In genomic region chr10:128336195-128336594, GRCm38 (mm10) we compare ENCODE assay signal across 15 mouse cellular contexts. TPM values are rescaled to one million over a fixed set of nuclear protein-coding genes. Genes with fewer than 3 reads are reported as not detected.
DNase-seq lines count a peak whose midpoint lies in the region; ATAC-seq and TF ChIP-seq lines count a peak whose summit lies in the region.
"Had no signal": no experiment of that assay in that cellular context is flagged by ENCODE, and none has a peak within 500 bp of the region (broad histone marks: within the 10 kb centered on the region; RNA-seq: fewer than 3 reads in every experiment).

No protein-coding gene starts in this region.

- 99% methylated on average over 3 of the region's 3 CpGs for WGBS in cerebellum, adult 2 months
- WGBS in heart, embryonic 16.5 days = 85% methylated on average over 3 of the region's 3 CpGs
- 90% methylated on average over 3 of the region's 3 CpGs for WGBS in midbrain, embryonic 11.5 days
- WGBS in midbrain, embryonic 15.5 days = 94% methylated on average over 3 of the region's 3 CpGs

- TF ChIP-seq CTCF in cerebellum, adult 2 months (IDR thresholded peaks at IDR 0.05; ENCODE audit: borderline replicate concordance, insufficient read depth, low read depth, low read length) = no peak

- H3ac ChIP-seq in myocyte (ENCODE audit: control insufficient read depth, insufficient read length) = no peak overlapping the region

- H3K79me2 ChIP-seq in myocyte (ENCODE audit: control insufficient read depth, insufficient read depth) = peaks cover 34% of the 10 kb centered on the region

- no peak for TF ChIP-seq POLR2A in cerebellum, adult 2 months (IDR thresholded peaks at IDR 0.05; ENCODE audit: borderline replicate concordance, insufficient read depth, low read length)
- no peak for TF ChIP-seq POLR2A in myocyte (IDR thresholded peaks at IDR 0.05; ENCODE audit: insufficient read length, low read depth)

- intact Hi-C loops in heart, postnatal 25 days (cut with DNase I) = loop anchor here (5.0 kb wide), 1 partner anchor 121 kb away; the partner anchor contains the start of gene Smarcc2

- no peak for ATAC-seq in heart, embryonic 16.5 days (replicated peaks; ENCODE audit: extremely low read depth, insufficient read depth, low FRiP score)
- no peak for ATAC-seq in midbrain, embryonic 11.5 days (ENCODE audit: low FRiP score)
- ATAC-seq in midbrain, embryonic 15.5 days (replicated peaks) = no peak
- ATAC-seq: forebrain, postnatal 0 days had no signal

- no peak overlapping the region for H3K4me2 ChIP-seq in heart, embryonic 16.5 days (ENCODE audit: low read depth, low read length)
- no peak overlapping the region for H3K4me2 ChIP-seq in midbrain, embryonic 11.5 days
- H3K4me2 ChIP-seq in midbrain, embryonic 15.5 days = no peak overlapping the region
- no peak overlapping the region for H3K4me2 ChIP-seq in myocyte (ENCODE audit: low read depth)

- H3K4me1 ChIP-seq in cerebellum, adult 2 months (ENCODE audit: control insufficient read depth, insufficient read depth, low read length) = peaks cover 3% of the 10 kb centered on the region; the same call in 1 of the 2 replicates
- H3K4me1 ChIP-seq in heart, embryonic 16.5 days (ENCODE audit: control insufficient read depth, insufficient read depth, low read length) = peaks cover 31% of the 10 kb centered on the region
- H3K4me1 ChIP-seq in midbrain, embryonic 11.5 days (ENCODE audit: control insufficient read depth, insufficient read depth, low read length) = peaks cover 14% of the 10 kb centered on the region
- H3K4me1 ChIP-seq in midbrain, embryonic 15.5 days = peaks cover 30% of the 10 kb centered on the region

- DNase-seq in cerebellum, adult 9-10 months = peak; percentile 41
- DNase-seq in cerebellum, adult 2 months = no peak
- no peak for DNase-seq in heart, postnatal 25 days (ENCODE audit: low spot score)
- DNase-seq in midbrain, embryonic 11.5 days (ENCODE audit: low spot score, missing footprints) = peak; percentile 44
- DNase-seq in testis, postnatal 10 days (ENCODE audit: low spot score) = no peak

- H3K9me3 ChIP-seq in heart, embryonic 16.5 days (replicated peaks; ENCODE audit: control insufficient read depth, low read length) = no peaks in the 10 kb centered on the region
- no peaks in the 10 kb centered on the region for H3K9me3 ChIP-seq in midbrain, embryonic 11.5 days (ENCODE audit: control insufficient read depth, low read length)
- no peaks in the 10 kb centered on the region for H3K9me3 ChIP-seq in midbrain, embryonic 15.5 days
- H3K9me3 ChIP-seq: hindbrain, embryonic 15.5 days; limb, embryonic 13.5 days; midbrain, embryonic 12.5 days had no signal

- no peaks in the 10 kb centered on the region for H3K27me3 ChIP-seq in cerebellum, adult 2 months (ENCODE audit: control insufficient read depth, insufficient read depth, low read length)
- H3K27me3 ChIP-seq in heart, embryonic 16.5 days (ENCODE audit: control insufficient read depth, insufficient read depth, low read length) = no peaks in the 10 kb centered on the region
- no peaks in the 10 kb centered on the region for H3K27me3 ChIP-seq in midbrain, embryonic 11.5 days (ENCODE audit: control insufficient read depth, insufficient read depth, low read length)
- no peaks in the 10 kb centered on the region for H3K27me3 ChIP-seq in midbrain, embryonic 15.5 days (replicated peaks)
- no peaks in the 10 kb centered on the region for H3K27me3 ChIP-seq in myocyte (ENCODE audit: control insufficient read depth, insufficient read depth, insufficient read length)
- H3K27me3 ChIP-seq: hindbrain, embryonic 15.5 days; limb, embryonic 13.5 days; midbrain, embryonic 12.5 days had no signal

- H3K27ac ChIP-seq in cerebellum, adult 2 months (ENCODE audit: insufficient read depth, low read length) = no peak overlapping the region
- H3K27ac ChIP-seq in heart, embryonic 16.5 days (ENCODE audit: low read length) = peak overlapping the region; percentile 94
- no peak overlapping the region for H3K27ac ChIP-seq in midbrain, embryonic 11.5 days (ENCODE audit: low read depth, low read length)
- no peak overlapping the region for H3K27ac ChIP-seq in midbrain, embryonic 15.5 days
- H3K27ac ChIP-seq: midbrain, embryonic 12.5 days had no signal

- H3K9ac ChIP-seq in heart, embryonic 16.5 days (ENCODE audit: low read length) = peak overlapping the region; percentile 42; the same call in 1 of the 2 replicates
- no peak overlapping the region for H3K9ac ChIP-seq in midbrain, embryonic 11.5 days (ENCODE audit: low read length)
- H3K9ac ChIP-seq in midbrain, embryonic 15.5 days = no peak overlapping the region
- H3K9ac ChIP-seq: forebrain, postnatal 0 days had no signal

- H3K36me3 ChIP-seq in heart, embryonic 16.5 days (ENCODE audit: control insufficient read depth, insufficient read depth) = no peaks in the 10 kb centered on the region
- no peaks in the 10 kb centered on the region for H3K36me3 ChIP-seq in midbrain, embryonic 11.5 days (ENCODE audit: control insufficient read depth, insufficient read depth, low read length)
- H3K36me3 ChIP-seq in midbrain, embryonic 15.5 days (replicated peaks) = no peaks in the 10 kb centered on the region
- no peaks in the 10 kb centered on the region for H3K36me3 ChIP-seq in myocyte (ENCODE audit: control insufficient read depth, insufficient read depth)
- H3K36me3 ChIP-seq: hindbrain, embryonic 15.5 days had no signal

- H3K4me3 ChIP-seq in cerebellum, adult 2 months (replicated peaks; ENCODE audit: insufficient read depth, low read depth, low read length) = no peak overlapping the region
- no peak overlapping the region for H3K4me3 ChIP-seq in heart, embryonic 16.5 days (ENCODE audit: low read length)
- no peak overlapping the region for H3K4me3 ChIP-seq in midbrain, embryonic 11.5 days (ENCODE audit: low read depth, low read length)
- no peak overlapping the region for H3K4me3 ChIP-seq in midbrain, embryonic 15.5 days
- peak overlapping the region; percentile 80 for H3K4me3 ChIP-seq in myocyte

TF ChIP-seq in myocyte, 11 proteins besides CTCF, POLR2A, EP300 and RAD21:
- TF ChIP-seq E2F4 (IDR thresholded peaks at IDR 0.05; ENCODE audit: insufficient read depth) (no peak), REST (IDR thresholded peaks at IDR 0.05; ENCODE audit: insufficient read depth, insufficient read length) (no peak), CEBPB (IDR thresholded peaks at IDR 0.05; ENCODE audit: insufficient read depth, poor library complexity, severe bottlenecking) (no peak), USF1 (IDR thresholded peaks at IDR 0.05; ENCODE audit: low read depth) (no peak), SRF (IDR thresholded peaks at IDR 0.05; ENCODE audit: control insufficient read depth, insufficient read length, low read depth) (no peak), TCF3 (IDR thresholded peaks at IDR 0.05; ENCODE audit: insufficient read length, low read depth) (no peak), POLR2AphosphoS2 (IDR thresholded peaks at IDR 0.05; ENCODE audit: insufficient read length, low read depth) (no peak), MYOG (IDR thresholded peaks at IDR 0.05; ENCODE audit: control insufficient read depth in 1 of 3, insufficient read depth in 1 of 3, insufficient read length in 2 of 3, low read depth in 2 of 3) (no peak), MYOD1 (IDR thresholded peaks at IDR 0.05; ENCODE audit: control insufficient read depth in 1 of 3, insufficient read length in 2 of 3, low read depth in 2 of 3) (no peak), MAX (IDR thresholded peaks at IDR 0.05; ENCODE audit: low read depth) (no peak), TCF12 (IDR thresholded peaks at IDR 0.05; ENCODE audit: insufficient read depth, poor library complexity, severe bottlenecking) (no peak)

RNA-seq across cellular contexts. Expression of gene Cs, which starts 1.3 kb away (rescaled TPM):
- 251 and 252 TPM in 2 replicates for polyA plus RNA-seq in cerebellum, adult 2 months (2012; rRNA removed)
- polyA plus RNA-seq in heart, embryonic 16.5 days (2015; fragmentation: Nextera tagmentation; extraction: Ambion mirVana) = 567 and 572 TPM in 2 replicates
- 1,000 to 10,000 TPM; 1,194 to 1,233 TPM for total RNA-seq in heart, postnatal 25 days (2021)
- 236 and 248 TPM in 2 replicates for polyA plus RNA-seq in midbrain, embryonic 11.5 days (2014; fragmentation: Nextera tagmentation; extraction: Ambion mirVana)
- 256 and 257 TPM in 2 replicates for polyA plus RNA-seq in midbrain, embryonic 15.5 days (2015; fragmentation: Nextera tagmentation; extraction: Ambion mirVana)
- 253 TPM for polyA plus RNA-seq in myocyte (2012; fragmentation: generic; extraction: Trizol)

RNA-seq across cellular contexts. Expression of gene Cnpy2, which starts 13.9 kb away (rescaled TPM):
- polyA plus RNA-seq in cerebellum, adult 2 months (2012; rRNA removed) = 65.3 and 65.4 TPM in 2 replicates
- 184 and 195 TPM in 2 replicates for polyA plus RNA-seq in heart, embryonic 16.5 days (2015; fragmentation: Nextera tagmentation; extraction: Ambion mirVana)
- total RNA-seq in heart, postnatal 25 days (2021) = 10 to 100 TPM; 58.9 to 62.5 TPM
- polyA plus RNA-seq in midbrain, embryonic 11.5 days (2014; fragmentation: Nextera tagmentation; extraction: Ambion mirVana) = 222 and 239 TPM in 2 replicates
- 194 and 204 TPM in 2 replicates for polyA plus RNA-seq in midbrain, embryonic 15.5 days (2015; fragmentation: Nextera tagmentation; extraction: Ambion mirVana)
- polyA plus RNA-seq in myocyte (2012; fragmentation: generic; extraction: Trizol) = 91.8 TPM

RNA-seq across cellular contexts. Expression of gene Coq10a, which starts 32.6 kb away (rescaled TPM):
- polyA plus RNA-seq in cerebellum, adult 2 months (2012; rRNA removed) = 115 and 117 TPM in 2 replicates
- 13.4 and 19.4 TPM in 2 replicates for polyA plus RNA-seq in heart, embryonic 16.5 days (2015; fragmentation: Nextera tagmentation; extraction: Ambion mirVana)
- 100 to 1,000 TPM; 272 to 314 TPM for total RNA-seq in heart, postnatal 25 days (2021)
- 23.1 and 23.4 TPM in 2 replicates for polyA plus RNA-seq in midbrain, embryonic 11.5 days (2014; fragmentation: Nextera tagmentation; extraction: Ambion mirVana)
- 42.6 and 44.2 TPM in 2 replicates for polyA plus RNA-seq in midbrain, embryonic 15.5 days (2015; fragmentation: Nextera tagmentation; extraction: Ambion mirVana)
- polyA plus RNA-seq in myocyte (2012; fragmentation: generic; extraction: Trizol) = 61.2 TPM

RNA-seq across cellular contexts. Expression of gene Pan2, which starts 33.1 kb away (rescaled TPM):
- 42.6 and 48.5 TPM in 2 replicates for polyA plus RNA-seq in cerebellum, adult 2 months (2012; rRNA removed)
- polyA plus RNA-seq in heart, embryonic 16.5 days (2015; fragmentation: Nextera tagmentation; extraction: Ambion mirVana) = 26.1 and 28.1 TPM in 2 replicates
- total RNA-seq in heart, postnatal 25 days (2021) = 1 to 10 TPM; 8.2 to 9.4 TPM
- polyA plus RNA-seq in midbrain, embryonic 11.5 days (2014; fragmentation: Nextera tagmentation; extraction: Ambion mirVana) = 37.2 and 37.5 TPM in 2 replicates
- polyA plus RNA-seq in midbrain, embryonic 15.5 days (2015; fragmentation: Nextera tagmentation; extraction: Ambion mirVana) = 21.9 and 24.0 TPM in 2 replicates
- polyA plus RNA-seq in myocyte (2012; fragmentation: generic; extraction: Trizol) = 6.2 TPM

RNA-seq across cellular contexts. Expression of gene Il23a, which starts 37.6 kb away (rescaled TPM):
- polyA plus RNA-seq in cerebellum, adult 2 months (2012; rRNA removed) = 1.2 and 1.8 TPM in 2 replicates
- 4.3 and 6.0 TPM in 2 replicates for polyA plus RNA-seq in heart, embryonic 16.5 days (2015; fragmentation: Nextera tagmentation; extraction: Ambion mirVana)
- under 1 TPM in 1 of 2 experiments, not detected in 1; 0.18 TPM for total RNA-seq in heart, postnatal 25 days (2021)
- not detected in 2 replicates for polyA plus RNA-seq in midbrain, embryonic 11.5 days (2014; fragmentation: Nextera tagmentation; extraction: Ambion mirVana)
- polyA plus RNA-seq in midbrain, embryonic 15.5 days (2015; fragmentation: Nextera tagmentation; extraction: Ambion mirVana) = not detected in 2 replicates
- polyA plus RNA-seq in myocyte (2012; fragmentation: generic; extraction: Trizol) = 0.24 TPM
- total RNA-seq: adrenal gland, adult 18-20 months; forebrain, postnatal 0 days; gastrocnemius, postnatal 10 days; left cerebral cortex, adult 18-20 months had no signal
- polyA plus RNA-seq: forebrain, postnatal 0 days; midbrain, embryonic 12.5 days had no signal

Comparison
In these comparisons a context has a peak if more than half of its experiments do, and no peak if none do; other contexts are left out.
1. DNase-seq: peak in cerebellum, adult 9-10 months (single experiment) and midbrain, embryonic 11.5 days (single experiment); none in cerebellum, adult 2 months (0 of 2), heart, postnatal 25 days (single experiment) and testis, postnatal 10 days (single experiment).